Mouse (Mus musculus) heart, postnatal 0 days (tissue): ENCODE data around the gene Ccdc150. TPM values are rescaled to one million over a fixed set of nuclear protein-coding genes. Genes with fewer than 3 reads are reported as not detected.

Source experiments
- ATAC-seq: fragments of 200-750 bp; cut with Nextera tagmentation; 2 replicates; pipeline ENCODE4 v1.8.0; 2017; ENCODE audit warnings: low read depth, moderate number of reproducible peaks, moderate library complexity; ENCODE audit not compliant: insufficient read depth
- DNase-seq: peaks from one replicate; pipeline ENCODE4 v3.0.0-alpha.2; 2016; ENCODE audit warnings: low spot score
- H3K27ac ChIP-seq: fragments of 300-500 bp; sonication (generic); 2 replicates; pipeline ENCODE4 v1.5.1; 2014; ENCODE audit warnings: low read depth, mild to moderate bottlenecking
- H3K27me3 ChIP-seq: fragments of 300-500 bp; sonication (generic); 2 replicates; pipeline ENCODE4 v1.6.1; 2014; ENCODE audit warnings: low read length, mixed read lengths; ENCODE audit not compliant: control insufficient read depth, insufficient read depth
- H3K36me3 ChIP-seq: fragments of 300-500 bp; sonication (generic); replicated peaks from 2 replicates; pipeline ENCODE4 v1.6.1; 2014; ENCODE audit warnings: low read length, mixed read lengths; ENCODE audit not compliant: control insufficient read depth, insufficient read depth
- H3K4me1 ChIP-seq: fragments of 300-500 bp; sonication (generic); 2 replicates; pipeline ENCODE4 v1.6.1; 2014; ENCODE audit warnings: antibody characterized with exemption; ENCODE audit not compliant: control insufficient read depth, insufficient read depth
- H3K4me2 ChIP-seq: fragments of 300-500 bp; sonication (generic); 2 replicates; pipeline ENCODE4 v1.6.1; 2014; ENCODE audit warnings: low read depth, mild to moderate bottlenecking, low read length, moderate library complexity
- H3K4me3 ChIP-seq: fragments of 300-500 bp; sonication (generic); 2 replicates; pipeline ENCODE4 v1.5.1; 2014; ENCODE audit warnings: low read depth, low read length
- H3K9ac ChIP-seq: fragments of 300-500 bp; sonication (generic); replicated peaks from 2 replicates; pipeline ENCODE4 v1.6.1; 2014; ENCODE audit warnings: low read depth, low read length, mixed read lengths
- H3K9me3 ChIP-seq: fragments of 300-500 bp; sonication (generic); replicated peaks from 2 replicates; pipeline ENCODE4 v1.6.1; 2016; ENCODE audit warnings: low read length; ENCODE audit not compliant: control insufficient read depth
- CTCF ChIP-seq: IDR thresholded peaks from 2 replicates; pipeline ENCODE4 v1.5.1; 2016; ENCODE audit warnings: antibody characterized with exemption, control low read depth, low read depth
- EP300 ChIP-seq: IDR thresholded peaks from 2 replicates; pipeline ENCODE4 v1.6.1; 2016; ENCODE audit warnings: antibody characterized with exemption, low read depth
- polyA plus RNA-seq: library from polyadenylated mRNA; unstranded; fragments of >200 nt; fragmentation: Nextera tagmentation; extraction: Ambion mirVana; gene quantifications from 2 replicates; pipeline ENCODE4 v1.2.1, GENCODE M21; 2015
- total RNA-seq: library from RNA; depleted of rRNA; stranded (reverse); fragments of >200 nt; gene quantifications from 2 replicates; pipeline ENCODE4 v1.2.3, GENCODE M21; 2014; ENCODE audit warnings: low replicate concordance; rRNA removed

Ccdc150 gene
- total and polyA plus RNA-seq, 2 experiments from 2014 or later: 0.63 TPM; not detected in 1

DNA sequence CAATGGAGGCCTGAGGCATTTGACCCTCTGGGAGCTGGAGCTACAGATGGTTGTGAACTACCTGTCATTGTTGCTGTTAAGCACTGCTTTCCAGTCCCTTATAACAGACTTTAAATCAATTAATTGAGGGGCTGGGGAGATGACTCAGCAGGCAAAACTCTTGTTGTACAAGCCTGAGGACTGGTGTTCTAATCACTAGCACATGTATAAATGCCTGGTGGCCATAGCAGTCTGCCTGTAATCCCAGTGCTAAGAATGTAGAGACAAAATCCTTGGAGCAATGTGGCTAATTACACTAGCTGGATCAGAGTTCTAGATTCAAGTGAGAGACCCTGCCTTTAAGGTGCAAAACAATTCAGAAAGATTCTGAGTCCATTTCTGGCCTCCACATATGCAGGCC lies 152.3 kb downstream of the Ccdc150 start:
- no peak overlapping the region for H3K9ac ChIP-seq
- no peak overlapping the region for H3K4me2 ChIP-seq
- H3K4me1 ChIP-seq: 0 out of 2 replicates have a peak, but pooled peaks cover 7% of the 10 kb centered on the region
- H3K27ac ChIP-seq: no peak overlapping the region
- H3K4me3 ChIP-seq: no peak overlapping the region
- no peak for DNase-seq
- H3K27me3 ChIP-seq: no peaks in the 10 kb centered on the region
- no peaks in the 10 kb centered on the region for H3K9me3 ChIP-seq
- TF ChIP-seq EP300 (no peak), CTCF (no peak)
- peaks cover 53% of the 10 kb centered on the region for H3K36me3 ChIP-seq
- ATAC-seq: no peak

Other genes with a start within 250 kb of the Ccdc150 start
- 9.0 and 18.6 TPM in 2 replicates for gene Hecw2, start 55.5 kb upstream of the Ccdc150 start, total RNA-seq
- gene Hecw2, start 55.5 kb upstream of the Ccdc150 start, polyA plus RNA-seq: 3.6 and 4.6 TPM in 2 replicates
- gene Gtf3c3, start 188.3 kb downstream of the Ccdc150 start, total RNA-seq: 12.9 and 21.7 TPM in 2 replicates
- gene Gtf3c3, start 188.3 kb downstream of the Ccdc150 start, polyA plus RNA-seq: 9.9 TPM in 2 replicates